8 mouse cellular contexts compared by ENCODE assay signal in genomic region chr5:123058251-123059102, GRCm38 (mm10). TPM values are rescaled to one million over a fixed set of nuclear protein-coding genes. Genes with fewer than 3 reads are reported as not detected.
DNase-seq lines count a peak whose midpoint lies in the region; ATAC-seq and TF ChIP-seq lines count a peak whose summit lies in the region.

No protein-coding gene starts in this region.

- H3K9ac ChIP-seq in kidney, embryonic 16.5 days (replicated peaks; ENCODE audit: low read length): peak overlapping the region; percentile 65
- peak overlapping the region; percentile 45 for H3K9ac ChIP-seq in hindbrain, embryonic 16.5 days (ENCODE audit: low read depth, low read length)

- 38% methylated on average over 16 of the region's 16 CpGs for WGBS in kidney, embryonic 16.5 days
- WGBS in hindbrain, embryonic 16.5 days: 45% methylated on average over 16 of the region's 16 CpGs

- no peak overlapping the region for H3ac ChIP-seq in myocyte (ENCODE audit: control insufficient read depth, insufficient read length)

- H3K79me2 ChIP-seq in myocyte (ENCODE audit: control insufficient read depth, insufficient read depth): no peaks in the 10 kb centered on the region

- no peak for TF ChIP-seq CTCF in cortical plate, adult 2 months (IDR thresholded peaks at IDR 0.05; ENCODE audit: extremely low read depth, insufficient read depth, low read length)

- no peak for TF ChIP-seq POLR2A in cortical plate, adult 2 months (IDR thresholded peaks at IDR 0.05; ENCODE audit: extremely low read depth, insufficient read depth, low read length)
- TF ChIP-seq POLR2A in myocyte (IDR thresholded peaks at IDR 0.05; ENCODE audit: insufficient read length, low read depth): no peak

- H3K9me3 ChIP-seq in kidney, embryonic 16.5 days (ENCODE audit: low read length): no peaks in the 10 kb centered on the region
- no peaks in the 10 kb centered on the region for H3K9me3 ChIP-seq in hindbrain, embryonic 16.5 days (ENCODE audit: control insufficient read depth, low read length)

- ATAC-seq in kidney, embryonic 16.5 days (ENCODE audit: low FRiP score, low TSS enrichment): no peak
- no peak for ATAC-seq in hindbrain, embryonic 16.5 days

- H3K27me3 ChIP-seq in kidney, embryonic 16.5 days (ENCODE audit: insufficient read depth, low read length): no peaks in the 10 kb centered on the region
- H3K27me3 ChIP-seq in hindbrain, embryonic 16.5 days (replicated peaks; ENCODE audit: control insufficient read depth, insufficient read depth, low read length): no peaks in the 10 kb centered on the region
- H3K27me3 ChIP-seq in myocyte (ENCODE audit: control insufficient read depth, insufficient read depth, insufficient read length): no peaks in the 10 kb centered on the region

- peaks cover 13% of the 10 kb centered on the region for H3K4me1 ChIP-seq in kidney, embryonic 16.5 days (ENCODE audit: insufficient read depth, low read length)
- H3K4me1 ChIP-seq in cortical plate, adult 2 months (ENCODE audit: control insufficient read depth, insufficient read depth, low read length): no peaks in the 10 kb centered on the region
- peaks cover 4% of the 10 kb centered on the region; the same call in 1 of the 2 replicates for H3K4me1 ChIP-seq in hindbrain, embryonic 16.5 days (ENCODE audit: control insufficient read depth, insufficient read depth, low read depth, low read length)

- DNase-seq in kidney, adult 18-20 months: no peak
- no peak for DNase-seq in embryo, embryonic 11 days
- no peak for DNase-seq in kidney, postnatal 10 days
- no peak for DNase-seq in right cerebral cortex, adult 2 months (ENCODE audit: low spot score in 2 of 2)

- H3K4me2 ChIP-seq in kidney, embryonic 16.5 days (replicated peaks; ENCODE audit: low read depth, low read length): peak overlapping the region; percentile 52
- H3K4me2 ChIP-seq in hindbrain, embryonic 16.5 days (ENCODE audit: low read length): peak overlapping the region; percentile 57
- H3K4me2 ChIP-seq in myocyte (ENCODE audit: low read depth): peak overlapping the region; percentile 89

- no peaks in the 10 kb centered on the region for H3K36me3 ChIP-seq in kidney, embryonic 16.5 days (ENCODE audit: insufficient read depth, low read length)
- H3K36me3 ChIP-seq in hindbrain, embryonic 16.5 days (ENCODE audit: control insufficient read depth, insufficient read depth, low read length): no peaks in the 10 kb centered on the region
- no peaks in the 10 kb centered on the region for H3K36me3 ChIP-seq in myocyte (ENCODE audit: control insufficient read depth, insufficient read depth)

- peak overlapping the region; percentile 41 for H3K27ac ChIP-seq in kidney, embryonic 16.5 days (ENCODE audit: low read length)
- H3K27ac ChIP-seq in cortical plate, adult 2 months (ENCODE audit: insufficient read depth, low read length): peak overlapping the region; percentile 6; the same call in 1 of the 2 replicates
- H3K27ac ChIP-seq in hindbrain, embryonic 16.5 days (ENCODE audit: low read depth, low read length): peak overlapping the region; percentile 59

- H3K4me3 ChIP-seq in kidney, embryonic 16.5 days (ENCODE audit: low read length): peak overlapping the region; percentile 49
- H3K4me3 ChIP-seq in cortical plate, adult 2 months (ENCODE audit: insufficient read depth, low read length): peak overlapping the region; percentile 34
- peak overlapping the region; percentile 43 for H3K4me3 ChIP-seq in hindbrain, embryonic 16.5 days (ENCODE audit: low read length)
- H3K4me3 ChIP-seq in myocyte: peak overlapping the region; percentile 26

TF ChIP-seq in myocyte, 11 proteins besides CTCF, POLR2A, EP300 and RAD21:
- TF ChIP-seq CEBPB (IDR thresholded peaks at IDR 0.05; ENCODE audit: insufficient read depth, poor library complexity, severe bottlenecking): no peak
- no peak for TF ChIP-seq SRF (IDR thresholded peaks at IDR 0.05; ENCODE audit: control insufficient read depth, insufficient read length, low read depth)
- no peak for TF ChIP-seq MYOG (IDR thresholded peaks at IDR 0.05; ENCODE audit: control insufficient read depth in 1 of 3, insufficient read depth in 1 of 3, insufficient read length in 2 of 3, low read depth in 2 of 3)
- no peak for TF ChIP-seq TCF3 (IDR thresholded peaks at IDR 0.05; ENCODE audit: insufficient read length, low read depth)
- TF ChIP-seq POLR2AphosphoS2 (IDR thresholded peaks at IDR 0.05; ENCODE audit: insufficient read length, low read depth): no peak
- TF ChIP-seq REST (IDR thresholded peaks at IDR 0.05; ENCODE audit: insufficient read depth, insufficient read length): no peak

RNA-seq across cellular contexts. Expression of gene Tmem120b, which starts 9.7 kb away (rescaled TPM):
- 16.8 and 20.0 TPM in 2 replicates for polyA plus RNA-seq in kidney, embryonic 16.5 days (2015; fragmentation: Nextera tagmentation; extraction: Ambion mirVana)
- 10.7 and 11.3 TPM in 2 replicates for polyA plus RNA-seq in cortical plate, adult 2 months (2012; rRNA removed)
- 17.3 and 19.8 TPM in 2 replicates for polyA plus RNA-seq in hindbrain, embryonic 16.5 days (2015; fragmentation: Nextera tagmentation; extraction: Ambion mirVana)
- polyA plus RNA-seq in myocyte (2012; fragmentation: generic; extraction: Trizol): 41.3 TPM

RNA-seq across cellular contexts. Expression of gene Morn3, which starts 11.7 kb away (rescaled TPM):
- 0.56 TPM in 1 of 2 replicates, not detected in the other for polyA plus RNA-seq in kidney, embryonic 16.5 days (2015; fragmentation: Nextera tagmentation; extraction: Ambion mirVana)
- polyA plus RNA-seq in cortical plate, adult 2 months (2012; rRNA removed): 0.11 and 0.27 TPM in 2 replicates
- 0.47 and 0.81 TPM in 2 replicates for polyA plus RNA-seq in hindbrain, embryonic 16.5 days (2015; fragmentation: Nextera tagmentation; extraction: Ambion mirVana)
- not detected for polyA plus RNA-seq in myocyte (2012; fragmentation: generic; extraction: Trizol)

RNA-seq across cellular contexts. Expression of gene Orai1, which starts 43.6 kb away (rescaled TPM):
- polyA plus RNA-seq in kidney, embryonic 16.5 days (2015; fragmentation: Nextera tagmentation; extraction: Ambion mirVana): 17.5 and 22.1 TPM in 2 replicates
- 13.2 and 14.3 TPM in 2 replicates for polyA plus RNA-seq in cortical plate, adult 2 months (2012; rRNA removed)
- 14.2 TPM in 2 replicates for polyA plus RNA-seq in hindbrain, embryonic 16.5 days (2015; fragmentation: Nextera tagmentation; extraction: Ambion mirVana)
- 36.7 TPM for polyA plus RNA-seq in myocyte (2012; fragmentation: generic; extraction: Trizol)

Comparison
In these comparisons a context has a peak if more than half of its experiments do, and no peak if none do; other contexts are left out.
1. H3K27ac ChIP-seq: peak in every context shown above with its lines; median percentile 59 in hindbrain, embryonic 16.5 days; 41 in kidney, embryonic 16.5 days; 6 in cortical plate, adult 2 months.